Mouse (Mus musculus) brain, embryonic 14.5 days (tissue): ENCODE measurements at regions not wholly inside any gene's neighbourhood (a gene's known extent, or its start where the extent isn't known, plus 50 kb on each side); places are given as distances from the start of the nearest gene placed in this dataset.

Source experiments
- CTCF ChIP-seq: fragments of 200-500 bp; IDR thresholded peaks from 2 replicates; pipeline ENCODE4 v1.5.1; 2012; ENCODE audit warnings: inconsistent platforms, mild to moderate bottlenecking, moderate library complexity, borderline replicate concordance; ENCODE audit not compliant: insufficient read depth, insufficient read length; ENCODE audit errors: extremely low read depth
- POLR2A ChIP-seq: fragments of 200-500 bp; IDR thresholded peaks from 2 replicates; pipeline ENCODE4 v1.6.1; 2012; ENCODE audit warnings: mild to moderate bottlenecking, inconsistent platforms, borderline replicate concordance; ENCODE audit not compliant: poor library complexity, insufficient read depth, insufficient read length, severe bottlenecking; ENCODE audit errors: extremely low read depth

DNA sequence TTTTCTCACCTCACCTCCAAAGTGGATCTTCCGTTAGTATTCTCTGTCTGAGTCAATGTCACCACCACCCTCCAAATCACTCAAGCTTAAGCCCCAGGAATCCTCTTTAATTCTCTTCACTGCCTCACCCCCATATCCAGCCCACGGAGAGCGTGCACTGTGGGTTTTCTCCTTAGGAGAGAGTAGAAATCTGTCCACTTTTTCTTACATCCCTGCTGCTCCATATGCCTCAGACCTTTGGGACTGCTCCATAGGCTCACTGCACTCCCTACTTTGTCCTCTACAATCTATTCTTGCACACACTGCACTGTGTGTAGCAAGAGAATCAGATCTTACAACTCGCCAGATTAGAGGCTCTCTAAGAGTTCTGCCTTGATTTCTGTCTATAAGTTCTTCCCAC is 1971.2 kb upstream of the Lrrc6 start:
- TF ChIP-seq POLR2A (no peak), CTCF (no peak)
